8 mouse cellular contexts compared by ENCODE assay signal in the genomic region with DNA sequence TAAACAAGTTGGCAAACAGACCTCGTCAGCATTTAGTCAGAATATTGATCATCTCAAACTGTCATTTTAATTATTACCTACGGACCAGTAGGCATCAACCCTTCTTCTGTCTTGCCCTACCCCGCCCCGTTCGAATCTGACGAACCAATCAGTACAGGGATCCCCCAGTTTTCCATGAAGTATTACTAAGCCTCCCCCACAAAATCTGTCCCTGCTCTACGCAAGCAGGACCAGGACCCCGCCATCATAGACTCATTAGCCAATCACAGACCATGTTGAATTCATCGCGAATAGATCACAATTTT. TPM values are rescaled to one million over a fixed set of nuclear protein-coding genes. Genes with fewer than 3 reads are reported as not detected.
DNase-seq lines count a peak whose midpoint lies in the region; ATAC-seq and TF ChIP-seq lines count a peak whose summit lies in the region.

Gene Ebp, minus strand, starts transcription at position 94 of the 305 bp plus-strand sequence.

- WGBS in kidney, embryonic 14.5 days = 31% methylated on average over 10 of the region's 10 CpGs
- 29% methylated on average over 10 of the region's 10 CpGs for whole genome bisulfite sequencing in hindbrain, postnatal 0 days
- WGBS in limb, embryonic 11.5 days = 26% methylated on average over 10 of the region's 10 CpGs
- WGBS in midbrain, postnatal 0 days = 32% methylated on average over 10 of the region's 10 CpGs

- H3K4me3 ChIP-seq in kidney, embryonic 14.5 days (ENCODE audit: low read length) = peak within 1 kb of the TSS; percentile 51
- peak within 1 kb of the TSS; percentile 48 for H3K4me3 ChIP-seq in hindbrain, postnatal 0 days (ENCODE audit: low read length)
- peak within 1 kb of the TSS; percentile 39 for H3K4me3 ChIP-seq in limb, embryonic 11.5 days (ENCODE audit: low read depth, low read length)
- H3K4me3 ChIP-seq in midbrain, postnatal 0 days (ENCODE audit: low read depth, low read length) = peak within 1 kb of the TSS; percentile 46

- no peak for TF ChIP-seq CTCF in hindbrain, postnatal 0 days (IDR thresholded peaks at IDR 0.05; ENCODE audit: low read depth)
- TF ChIP-seq CTCF in midbrain, postnatal 0 days (IDR thresholded peaks at IDR 0.05) = no peak

- no peaks in the 10 kb centered on the region for H3K9me3 ChIP-seq in kidney, embryonic 14.5 days (ENCODE audit: control insufficient read depth, low read length)
- H3K9me3 ChIP-seq in hindbrain, postnatal 0 days (ENCODE audit: low read length) = no peaks in the 10 kb centered on the region
- H3K9me3 ChIP-seq in limb, embryonic 11.5 days (ENCODE audit: control insufficient read depth, low read length) = no peaks in the 10 kb centered on the region
- no peaks in the 10 kb centered on the region for H3K9me3 ChIP-seq in midbrain, postnatal 0 days (ENCODE audit: low read length)

- H3K27ac ChIP-seq in kidney, embryonic 14.5 days (ENCODE audit: low read depth, low read length) = 0 out of 2 replicates have a peak within 1 kb of the TSS, but pooled peaks have one; percentile 20
- peak within 1 kb of the TSS; percentile 64 for H3K27ac ChIP-seq in hindbrain, postnatal 0 days
- no peak within 1 kb of the TSS for H3K27ac ChIP-seq in limb, embryonic 11.5 days (replicated peaks; ENCODE audit: low read depth, low read length)
- peak within 1 kb of the TSS; percentile 59 for H3K27ac ChIP-seq in midbrain, postnatal 0 days (ENCODE audit: low read depth, low read length)

- H3K27me3 ChIP-seq in kidney, embryonic 14.5 days (ENCODE audit: control insufficient read depth, insufficient read depth, low read length) = no peaks in the 10 kb centered on the region
- no peaks in the 10 kb centered on the region for H3K27me3 ChIP-seq in hindbrain, postnatal 0 days (ENCODE audit: insufficient read depth, low read length)
- H3K27me3 ChIP-seq in limb, embryonic 11.5 days (ENCODE audit: control insufficient read depth, insufficient read depth, low read length) = no peaks in the 10 kb centered on the region
- no peaks in the 10 kb centered on the region for H3K27me3 ChIP-seq in midbrain, postnatal 0 days (ENCODE audit: insufficient read depth, low read length)

- H3K36me3 ChIP-seq in kidney, embryonic 14.5 days (ENCODE audit: control insufficient read depth, insufficient read depth, low read length) = no peaks in the 10 kb centered on the region
- H3K36me3 ChIP-seq in hindbrain, postnatal 0 days (ENCODE audit: insufficient read depth, low read length) = no peaks in the 10 kb centered on the region
- H3K36me3 ChIP-seq in limb, embryonic 11.5 days (ENCODE audit: control insufficient read depth, insufficient read depth, low read length) = no peaks in the 10 kb centered on the region
- no peaks in the 10 kb centered on the region for H3K36me3 ChIP-seq in midbrain, postnatal 0 days (ENCODE audit: insufficient read depth, low read length)

- ATAC-seq in kidney, embryonic 14.5 days (ENCODE audit: low FRiP score, low TSS enrichment) = peak; percentile 18; the same call in 1 of the 2 replicates
- ATAC-seq in hindbrain, postnatal 0 days = peak; percentile 58
- ATAC-seq in limb, embryonic 11.5 days (ENCODE audit: insufficient number of reproducible peaks, low FRiP score, low TSS enrichment, low read depth) = no peak
- ATAC-seq in midbrain, postnatal 0 days (ENCODE audit: low FRiP score) = peak; percentile 59

- peak within 1 kb of the TSS; percentile 47 for H3K4me2 ChIP-seq in kidney, embryonic 14.5 days (replicated peaks; ENCODE audit: low read depth, low read length)
- H3K4me2 ChIP-seq in hindbrain, postnatal 0 days (ENCODE audit: low read depth, low read length) = peak within 1 kb of the TSS; percentile 62
- peak within 1 kb of the TSS; percentile 43 for H3K4me2 ChIP-seq in limb, embryonic 11.5 days (ENCODE audit: low read depth, severe bottlenecking)
- peak within 1 kb of the TSS; percentile 51 for H3K4me2 ChIP-seq in midbrain, postnatal 0 days (ENCODE audit: low read depth, low read length, poor library complexity, severe bottlenecking)

- no peak for DNase-seq in kidney, adult 11 months
- no peak for DNase-seq in adrenal gland, postnatal 25 days
- DNase-seq in frontal cortex, postnatal 36 days (ENCODE audit: low spot score in 2 of 2) = peak; percentile 34 to 54
- DNase-seq in hindbrain, postnatal 0 days (ENCODE audit: low spot score) = peak; percentile 56
- DNase-seq in limb, embryonic 11.5 days (ENCODE audit: low spot score) = no peak
- peak; percentile 55 for DNase-seq in midbrain, postnatal 0 days (ENCODE audit: low spot score)
- DNase-seq in ovary, postnatal 14 days (ENCODE audit: low spot score) = no peak

- H3K4me1 ChIP-seq in kidney, embryonic 14.5 days (ENCODE audit: control insufficient read depth, insufficient read depth, low read length) = no peaks in the 10 kb centered on the region
- H3K4me1 ChIP-seq in hindbrain, postnatal 0 days (ENCODE audit: insufficient read depth, low read length) = no peaks in the 10 kb centered on the region
- no peaks in the 10 kb centered on the region for H3K4me1 ChIP-seq in limb, embryonic 11.5 days (ENCODE audit: control insufficient read depth, insufficient read depth, low read length)
- H3K4me1 ChIP-seq in midbrain, postnatal 0 days (ENCODE audit: insufficient read depth, low read length) = no peaks in the 10 kb centered on the region

- peak within 1 kb of the TSS; percentile 60; the same call in 1 of the 2 replicates for H3K9ac ChIP-seq in kidney, embryonic 14.5 days (ENCODE audit: low read depth, low read length)
- peak within 1 kb of the TSS; percentile 41; the same call in 1 of the 2 replicates for H3K9ac ChIP-seq in hindbrain, postnatal 0 days (replicated peaks; ENCODE audit: low read length)
- H3K9ac ChIP-seq in limb, embryonic 11.5 days (ENCODE audit: low read length) = peak within 1 kb of the TSS; percentile 59
- peak within 1 kb of the TSS; percentile 44 for H3K9ac ChIP-seq in midbrain, postnatal 0 days (replicated peaks; ENCODE audit: low read length, poor library complexity, severe bottlenecking)

RNA-seq across cellular contexts. Expression of gene Ebp, which starts in this region (rescaled TPM):
- 20.8 and 37.6 TPM in 2 replicates for polyA plus RNA-seq in kidney, embryonic 14.5 days (2014; fragmentation: Nextera tagmentation; extraction: Ambion mirVana)
- total RNA-seq in adrenal gland, postnatal 25 days (2021) = 98.4 and 113 TPM in 2 replicates
- total RNA-seq in hindbrain, postnatal 0 days (2014; rRNA removed) = 25.2 and 41.3 TPM in 2 replicates
- polyA plus RNA-seq in hindbrain, postnatal 0 days (2015; fragmentation: Nextera tagmentation; extraction: Ambion mirVana) = 29.8 and 30.2 TPM in 2 replicates
- 24.1 and 25.5 TPM in 2 replicates for polyA plus RNA-seq in limb, embryonic 11.5 days (2014; fragmentation: Nextera tagmentation; extraction: Ambion mirVana)
- total RNA-seq in midbrain, postnatal 0 days (2014; rRNA removed) = 24.7 and 26.6 TPM in 2 replicates
- 22.9 and 26.9 TPM in 2 replicates for polyA plus RNA-seq in midbrain, postnatal 0 days (2015; fragmentation: Nextera tagmentation; extraction: Ambion mirVana)

Comparison
In these comparisons a context has a peak if more than half of its experiments do, and no peak if none do; other contexts are left out.
1. DNase-seq: peak in frontal cortex, postnatal 36 days (2 of 2), hindbrain, postnatal 0 days (single experiment) and midbrain, postnatal 0 days (single experiment); none in kidney, adult 11 months (single experiment), adrenal gland, postnatal 25 days (single experiment), limb, embryonic 11.5 days (single experiment) and ovary, postnatal 14 days (single experiment).
2. Peak in every context shown above with its lines, with median percentiles within 50 percentile points of each other: H3K4me2 ChIP-seq, H3K4me3 ChIP-seq and H3K9ac ChIP-seq.